Mouse (Mus musculus) liver, embryonic 14.5 days (tissue): ENCODE results near the gene Tdp2.

Experiments used
- CTCF ChIP-seq: IDR thresholded peaks from 2 replicates; pipeline ENCODE4 v1.5.1; 2016; ENCODE audit warnings: antibody characterized with exemption, low read depth, control low read depth
- EP300 ChIP-seq: IDR thresholded peaks from 2 replicates; pipeline ENCODE4 v1.6.1; 2016; ENCODE audit warnings: antibody characterized with exemption, low read depth

DNA sequence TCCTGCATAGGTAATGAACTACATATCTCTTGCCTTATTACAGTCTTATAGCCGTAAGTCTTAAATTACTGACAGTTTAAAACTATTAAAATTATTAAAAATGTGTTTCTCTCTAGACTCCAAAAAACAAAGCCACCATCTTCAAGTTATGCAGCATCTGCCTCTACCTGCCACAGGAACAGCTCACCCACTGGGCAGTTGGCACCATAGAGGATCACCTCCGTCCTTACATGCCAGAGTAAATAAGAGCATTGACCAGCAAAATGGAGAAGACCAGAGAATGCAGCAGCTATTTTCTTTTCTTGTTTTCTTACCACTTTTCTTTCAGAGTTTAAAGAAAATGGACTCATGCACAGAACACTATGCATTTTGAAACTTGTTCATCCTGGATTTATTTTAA, 19.0 kb upstream of the Tdp2 start:
- TF ChIP-seq CTCF (no peak), EP300 (no peak)
